Mouse (Mus musculus) left cerebral cortex, adult 9 months (tissue): ENCODE data around the gene Pla2g4a.
"Not testable (repeated sequence)": the region's sequence is repeated elsewhere in the genome, so short reads cannot be mapped to it uniquely, and the experiment has no call there.

Experiments used
- DNase-seq, 2 experiments: peaks; one replicate each; pipeline ENCODE4 v3.0.0; 2022; ENCODE audit warnings: low spot score in 2 of 2

Pla2g4a gene

GRCm38 (mm10) chr1:149937825-149938224 lies 23.3 kb downstream of the Pla2g4a start:
- no peak for DNase-seq

GRCm38 (mm10) chr1:149929140-149929539 lies 31.9 kb downstream of the Pla2g4a start:
- DNase-seq: no peak

- not testable (repeated sequence) for DNase-seq
These were observed 37.4 kb downstream of the Pla2g4a start for GRCm38 (mm10) chr1:149923737-149924136.

- DNase-seq: no peak
These were observed 38.9 kb downstream of the Pla2g4a start for GRCm38 (mm10) chr1:149922219-149922618.

GRCm38 (mm10) chr1:149921325-149921724 lies 39.8 kb downstream of the Pla2g4a start:
- DNase-seq: no peak

- peak in 1 of 2 experiments; percentile 13 for DNase-seq
These were observed 41.8 kb downstream of the Pla2g4a start for GRCm38 (mm10) chr1:149919301-149919700.

- no peak for DNase-seq
These were observed 48.1 kb downstream of the Pla2g4a start for GRCm38 (mm10) chr1:149912984-149913383.

- no peak for DNase-seq
These were observed 50.0 kb downstream of the Pla2g4a start for GRCm38 (mm10) chr1:149911050-149911449.

- DNase-seq: no peak
These were observed 63.0 kb downstream of the Pla2g4a start for GRCm38 (mm10) chr1:149898001-149898625.

GRCm38 (mm10) chr1:149896590-149896989 lies 64.5 kb downstream of the Pla2g4a start:
- DNase-seq: no peak

- no peak for DNase-seq
These were observed 66.2 kb downstream of the Pla2g4a start for GRCm38 (mm10) chr1:149894940-149895339.

GRCm38 (mm10) chr1:149893903-149894302 lies 67.2 kb downstream of the Pla2g4a start:
- DNase-seq: no peak

- no peak for DNase-seq
These were observed 70.0 kb downstream of the Pla2g4a start for GRCm38 (mm10) chr1:149891057-149891456.

GRCm38 (mm10) chr1:149882419-149883025 lies 78.6 kb downstream of the Pla2g4a start:
- no peak for DNase-seq

GRCm38 (mm10) chr1:149878175-149878574 lies 82.9 kb downstream of the Pla2g4a start:
- no peak for DNase-seq

GRCm38 (mm10) chr1:149876502-149876901 lies 84.6 kb downstream of the Pla2g4a start:
- DNase-seq: no peak

GRCm38 (mm10) chr1:149871625-149872024 lies 89.5 kb downstream of the Pla2g4a start:
- no peak for DNase-seq

- DNase-seq: peak; percentile 72 to 78
These were observed 93.8 kb downstream of the Pla2g4a start for GRCm38 (mm10) chr1:149867323-149867722.

- peak in 1 of 2 experiments; percentile 48 for DNase-seq
These were observed 94.9 kb downstream of the Pla2g4a start for GRCm38 (mm10) chr1:149866202-149866601.

- peak in 1 of 2 experiments; percentile 55 for DNase-seq
These were observed 98.3 kb downstream of the Pla2g4a start for GRCm38 (mm10) chr1:149862801-149863200.

- DNase-seq: no peak
These were observed 98.9 kb downstream of the Pla2g4a start for GRCm38 (mm10) chr1:149862181-149862580.

GRCm38 (mm10) chr1:149861543-149861942 lies 99.5 kb downstream of the Pla2g4a start:
- no peak for DNase-seq

GRCm38 (mm10) chr1:149858734-149859133 lies 102.4 kb downstream of the Pla2g4a start:
- no peak for DNase-seq
